Mouse (Mus musculus): ENCODE measurements at regions not wholly inside any gene's neighbourhood (a gene's known extent, or its start where the extent isn't known, plus 50 kb on each side); places are given as distances from the start of the nearest gene placed in this dataset.

- TF ChIP-seq CTCF (IDR thresholded peaks at IDR 0.05; ENCODE audit: insufficient read depth, low read depth, low read length) (no peak), POLR2A (IDR thresholded peaks at IDR 0.05; ENCODE audit: insufficient read depth, low read depth, low read length) (no peak)
- H3K4me3 ChIP-seq (ENCODE audit: insufficient read depth, low read depth, low read length) = no peak overlapping the region
- WGBS = 53% methylated on average over 15 of the region's 15 CpGs
- H3K4me1 ChIP-seq (ENCODE audit: control insufficient read depth, insufficient read depth, low read length) = no peaks in the 10 kb centered on the region
- no peak overlapping the region for H3K27ac ChIP-seq (ENCODE audit: insufficient read depth, low read depth, low read length)
These were observed 134.7 kb upstream of the Smim15 start for GRCm38 (mm10) chr13:107909343-107910067.

- H3K4me3 ChIP-seq (ENCODE audit: insufficient read depth, low read depth, low read length) = no peak overlapping the region
- 97% methylated on average over 5 of the region's 5 CpGs for WGBS
These were observed 136.3 kb upstream of the Smim15 start for GRCm38 (mm10) chr13:107907966-107908365.

GRCm38 (mm10) chr13:107904851-107905250, 139.4 kb upstream of the Smim15 start:
- H3K4me1 ChIP-seq (ENCODE audit: control insufficient read depth, insufficient read depth, low read length) = no peaks in the 10 kb centered on the region
- 84% methylated on average over 4 of the region's 4 CpGs for WGBS
- no peak overlapping the region for H3K27ac ChIP-seq (ENCODE audit: insufficient read depth, low read depth, low read length)
- TF ChIP-seq CTCF (IDR thresholded peaks at IDR 0.05; ENCODE audit: insufficient read depth, low read depth, low read length) (no peak), POLR2A (IDR thresholded peaks at IDR 0.05; ENCODE audit: insufficient read depth, low read depth, low read length) (no peak)
- H3K4me3 ChIP-seq (ENCODE audit: insufficient read depth, low read depth, low read length) = no peak overlapping the region

More at GRCm38 (mm10) chr13:107907966-107908365, 136.3 kb upstream of the Smim15 start:
- TF ChIP-seq CTCF (IDR thresholded peaks at IDR 0.05; ENCODE audit: insufficient read depth, low read depth, low read length) (no peak), POLR2A (IDR thresholded peaks at IDR 0.05; ENCODE audit: insufficient read depth, low read depth, low read length) (no peak)
- Histone ChIP-seq H3K27ac (ENCODE audit: insufficient read depth, low read depth, low read length) (no peak overlapping the region), H3K4me1 (ENCODE audit: control insufficient read depth, insufficient read depth, low read length) (no peaks in the 10 kb centered on the region)

GRCm38 (mm10) chr13:107904051-107904740, 140.1 kb upstream of the Smim15 start:
- H3K4me3 ChIP-seq (ENCODE audit: insufficient read depth, low read depth, low read length) = no peak overlapping the region
- WGBS = 87% methylated on average over 14 of the region's 14 CpGs
- H3K27ac ChIP-seq (ENCODE audit: insufficient read depth, low read depth, low read length) = no peak overlapping the region
- H3K4me1 ChIP-seq (ENCODE audit: control insufficient read depth, insufficient read depth, low read length) = no peaks in the 10 kb centered on the region
- TF ChIP-seq CTCF (IDR thresholded peaks at IDR 0.05; ENCODE audit: insufficient read depth, low read depth, low read length) (no peak), POLR2A (IDR thresholded peaks at IDR 0.05; ENCODE audit: insufficient read depth, low read depth, low read length) (no peak)

GRCm38 (mm10) chr13:107903150-107903959, 140.9 kb upstream of the Smim15 start:
- 74% methylated on average over 9 of the region's 9 CpGs for WGBS
- no peak for TF ChIP-seq POLR2A (IDR thresholded peaks at IDR 0.05; ENCODE audit: insufficient read depth, low read depth, low read length)
- TF ChIP-seq CTCF (IDR thresholded peaks at IDR 0.05; ENCODE audit: insufficient read depth, low read depth, low read length) = no peak
- H3K27ac ChIP-seq (ENCODE audit: insufficient read depth, low read depth, low read length) = no peak overlapping the region

GRCm38 (mm10) chr13:107902800-107903149, 141.5 kb upstream of the Smim15 start:
- H3K4me1 ChIP-seq (ENCODE audit: control insufficient read depth, insufficient read depth, low read length) = no peaks in the 10 kb centered on the region
- no peak overlapping the region for H3K27ac ChIP-seq (ENCODE audit: insufficient read depth, low read depth, low read length)
- H3K4me3 ChIP-seq (ENCODE audit: insufficient read depth, low read depth, low read length) = no peak overlapping the region
- TF ChIP-seq CTCF (IDR thresholded peaks at IDR 0.05; ENCODE audit: insufficient read depth, low read depth, low read length) = no peak
- TF ChIP-seq POLR2A (IDR thresholded peaks at IDR 0.05; ENCODE audit: insufficient read depth, low read depth, low read length) = no peak
- 91% methylated on average over 5 of the region's 5 CpGs for WGBS

More at GRCm38 (mm10) chr13:107903150-107903959, 140.9 kb upstream of the Smim15 start:
- Histone ChIP-seq H3K4me3 (ENCODE audit: insufficient read depth, low read depth, low read length) (no peak overlapping the region), H3K4me1 (ENCODE audit: control insufficient read depth, insufficient read depth, low read length) (no peaks in the 10 kb centered on the region)

- Histone ChIP-seq H3K4me1 (ENCODE audit: control insufficient read depth, insufficient read depth, low read length) (no peaks in the 10 kb centered on the region), H3K27ac (ENCODE audit: insufficient read depth, low read depth, low read length) (no peak overlapping the region), H3K4me3 (ENCODE audit: insufficient read depth, low read depth, low read length) (no peak overlapping the region)
- TF ChIP-seq POLR2A (IDR thresholded peaks at IDR 0.05; ENCODE audit: insufficient read depth, low read depth, low read length) (no peak), CTCF (IDR thresholded peaks at IDR 0.05; ENCODE audit: insufficient read depth, low read depth, low read length) (no peak)
- WGBS = 66% methylated on average over 8 of the region's 8 CpGs
These were observed 144.5 kb upstream of the Smim15 start for GRCm38 (mm10) chr13:107899600-107900229.

GRCm38 (mm10) chr13:107897646-107898045, 146.6 kb upstream of the Smim15 start:
- Histone ChIP-seq H3K4me3 (ENCODE audit: insufficient read depth, low read depth, low read length) (no peak overlapping the region), H3K27ac (ENCODE audit: insufficient read depth, low read depth, low read length) (no peak overlapping the region), H3K4me1 (ENCODE audit: control insufficient read depth, insufficient read depth, low read length) (no peaks in the 10 kb centered on the region)
- TF ChIP-seq POLR2A (IDR thresholded peaks at IDR 0.05; ENCODE audit: insufficient read depth, low read depth, low read length) (no peak), CTCF (IDR thresholded peaks at IDR 0.05; ENCODE audit: insufficient read depth, low read depth, low read length) (no peak)
- WGBS = 88% methylated on average over 1 of the region's 1 CpGs
